Mouse (Mus musculus) spleen, postnatal 14 days (tissue): Measurements from ENCODE around the gene Upk1a.

Source experiments
- DNase-seq, 2 experiments: peaks; one replicate each; pipeline ENCODE4 v3.0.0; 2021 to 2022; ENCODE audit warnings: low spot score in 2 of 2

The Upk1a gene

DNA sequence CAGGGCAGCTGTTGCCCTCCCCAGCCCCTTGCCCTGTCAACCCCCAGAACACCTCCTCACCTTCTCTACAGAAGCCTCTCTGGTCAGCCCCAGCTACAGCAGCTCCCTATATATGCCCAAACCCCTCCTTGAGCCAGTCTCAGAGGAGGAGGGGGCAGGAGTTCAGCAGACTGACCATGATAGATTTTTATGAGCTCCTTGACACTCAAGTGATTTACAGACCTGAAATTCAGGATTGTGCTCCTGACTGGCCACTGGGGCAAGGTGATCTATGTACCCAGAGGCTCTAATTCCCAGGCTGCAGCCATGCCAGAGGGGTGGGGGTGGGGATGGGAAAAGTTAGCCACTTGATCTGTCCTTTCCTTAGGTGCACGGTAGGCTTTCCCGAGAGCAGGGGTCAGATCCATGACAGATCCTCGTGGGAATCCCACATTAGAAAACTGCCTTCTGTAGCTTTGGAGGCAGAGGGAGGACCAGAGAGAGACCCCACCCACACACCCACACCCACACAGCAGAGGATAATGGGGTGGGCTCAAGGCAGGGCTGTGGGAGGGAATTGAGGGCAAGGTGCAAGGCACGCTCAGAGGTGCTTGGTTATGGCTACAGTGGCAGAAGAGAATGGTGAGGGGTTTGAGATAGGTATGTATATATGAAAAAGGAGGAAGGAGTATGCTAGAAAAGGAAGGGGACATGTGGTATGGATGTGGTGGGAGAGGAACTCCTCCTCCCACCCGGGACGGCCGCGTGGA, at the start of gene Upk1a:
Gene Upk1a, minus strand, starts transcription at position 194 of the 749 bp plus-strand sequence.
- no peak for DNase-seq

DNA sequence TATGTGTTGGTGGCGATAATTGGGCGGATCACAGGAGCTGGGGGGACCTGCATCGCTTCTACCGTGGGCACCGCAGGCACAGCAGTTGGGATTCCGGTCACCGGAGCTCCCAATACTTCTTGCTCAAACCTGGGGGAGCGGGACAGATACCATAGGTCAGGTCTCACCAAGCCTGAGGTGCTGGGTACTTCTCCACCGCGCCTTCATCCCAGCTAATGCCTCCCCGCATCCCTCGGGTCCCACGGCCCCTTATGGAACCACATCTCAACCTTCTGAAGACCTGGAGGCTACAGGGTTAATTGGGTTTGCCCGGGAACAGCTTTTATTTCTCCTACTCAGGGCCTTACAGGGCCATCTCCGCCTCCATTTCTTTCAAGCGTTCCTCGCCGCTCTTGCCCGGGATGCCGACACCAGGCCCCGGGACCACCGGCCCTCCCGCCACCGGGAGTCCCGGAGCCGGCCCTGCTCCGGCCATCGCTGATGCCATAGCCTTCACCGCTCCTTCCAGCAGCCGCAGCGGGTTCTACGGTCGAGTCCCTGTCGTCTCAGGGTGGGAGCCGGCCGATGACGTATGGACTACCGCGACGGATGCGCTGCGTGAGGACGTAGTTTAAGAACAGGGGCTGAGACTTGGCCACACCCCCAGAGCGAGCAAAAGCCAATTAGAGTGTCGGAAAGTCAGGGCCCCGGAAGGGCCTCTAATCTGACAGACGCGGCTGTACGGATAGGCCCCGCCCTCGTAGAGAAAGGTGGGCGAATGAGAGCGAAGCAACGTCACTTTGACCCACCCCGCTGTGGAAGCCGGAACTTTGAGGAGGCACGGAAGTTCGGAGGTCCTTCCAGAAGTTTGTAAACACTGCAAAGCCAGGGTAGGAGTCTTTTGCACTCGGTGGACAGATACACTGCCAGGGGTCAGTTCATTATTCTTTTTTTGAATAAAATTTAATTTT, 37.2 kb upstream of the Upk1a start, which contains the start of gene Rbm42:
Gene Rbm42, minus strand, starts transcription at position 727 of the 950 bp plus-strand sequence.
- peak; percentile 93 to 96 for DNase-seq

DNA sequence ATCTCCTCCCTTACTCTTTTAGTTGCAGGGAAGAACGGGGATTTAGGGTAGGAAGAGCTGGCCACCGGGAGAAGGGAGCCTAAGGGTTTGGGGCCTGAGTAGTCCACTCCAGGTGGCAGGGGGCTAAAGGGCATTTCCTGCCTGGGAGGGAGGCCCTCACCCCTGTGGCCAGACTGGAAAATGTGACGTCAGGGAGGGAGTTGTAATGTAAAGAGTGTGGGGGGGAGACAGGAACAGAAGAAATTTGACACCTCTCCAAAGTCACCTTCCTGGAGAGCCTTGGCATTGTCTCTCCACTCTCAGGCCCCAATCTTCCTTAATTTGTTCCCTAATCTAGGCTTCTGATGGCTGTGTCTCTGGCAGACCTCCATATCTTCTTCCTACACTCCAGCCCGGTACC, 26.4 kb upstream of the Upk1a start:
- DNase-seq = no peak

DNA sequence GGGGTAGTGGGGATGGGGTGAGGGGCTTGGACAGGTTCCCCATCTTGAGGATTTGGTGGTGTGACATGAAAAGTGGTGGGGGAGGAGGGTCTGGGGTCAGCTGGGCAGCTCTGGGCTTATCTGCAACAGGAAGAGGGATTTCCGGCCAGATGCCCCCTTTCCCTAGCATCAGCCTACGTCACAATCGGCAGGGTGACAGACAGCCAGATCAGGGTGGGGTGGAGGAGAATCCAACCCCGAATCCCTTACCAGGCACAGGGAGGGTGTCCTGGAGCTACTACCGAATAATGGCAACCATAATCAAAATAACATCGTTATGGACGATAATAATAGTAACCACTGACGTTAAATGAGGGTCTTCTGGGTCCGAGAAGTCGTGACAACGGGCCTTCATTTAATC, 23.7 kb upstream of the Upk1a start:
- no peak for DNase-seq

DNA sequence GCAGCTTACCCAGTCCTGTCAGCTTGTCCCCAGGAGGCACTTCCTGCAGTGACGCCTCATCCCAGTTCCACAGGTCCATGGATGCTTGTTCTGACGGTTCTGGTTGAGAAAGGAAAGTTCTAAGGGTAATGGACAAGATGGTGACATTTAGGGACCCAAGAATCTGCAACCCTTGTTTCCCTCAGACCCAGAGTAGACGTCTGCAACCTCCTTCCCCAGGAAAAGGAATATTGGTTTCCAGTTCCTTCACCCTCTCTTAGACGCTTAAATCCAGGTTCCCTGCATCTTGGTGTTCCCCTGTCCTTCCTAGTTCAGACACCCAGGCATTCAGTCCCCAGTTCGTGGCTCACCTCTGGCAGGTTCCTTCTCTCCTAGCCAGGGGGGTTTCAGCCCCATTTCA, 23.1 kb upstream of the Upk1a start, which contains the start of gene Etv2:
Gene Etv2, minus strand, starts transcription at position 101 of the 400 bp plus-strand sequence.
- no peak for DNase-seq

- peak; percentile 18 to 64 for DNase-seq
These were observed 22.0 kb upstream of the Upk1a start for GRCm38 (mm10) chr7:30634621-30635020.

DNA sequence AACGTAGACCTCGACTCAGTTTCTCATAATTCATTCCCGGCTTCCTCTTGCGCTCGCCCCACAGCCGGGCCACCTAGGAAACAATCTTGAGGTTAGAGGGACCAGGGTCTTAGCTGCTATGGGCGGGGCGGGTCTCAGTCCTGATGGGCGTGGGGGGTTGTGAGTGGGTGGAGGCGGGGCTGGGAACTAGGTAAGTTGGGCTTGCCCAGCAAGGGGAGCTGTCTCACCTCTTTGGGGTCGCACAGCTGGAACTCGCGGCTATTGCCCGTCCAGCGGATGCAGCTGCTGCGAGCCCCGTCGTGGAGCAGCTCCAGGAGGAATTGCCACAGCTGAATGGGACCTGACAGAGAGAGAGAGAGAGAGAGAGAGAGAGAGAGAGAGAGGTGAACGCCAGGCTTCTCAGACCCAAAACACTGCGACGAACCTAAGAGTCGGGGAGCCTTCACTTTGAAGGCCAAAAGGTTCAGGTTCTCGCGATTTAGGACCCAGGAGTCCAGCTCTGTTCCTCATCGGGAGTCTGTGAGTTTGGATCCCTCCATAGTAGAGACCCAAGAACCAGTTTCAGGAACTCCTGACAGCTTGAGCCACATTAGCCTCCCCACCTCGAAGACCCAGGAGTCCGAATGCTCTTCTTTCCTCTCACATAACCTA, 21.2 kb upstream of the Upk1a start:
- DNase-seq = no peak

DNA sequence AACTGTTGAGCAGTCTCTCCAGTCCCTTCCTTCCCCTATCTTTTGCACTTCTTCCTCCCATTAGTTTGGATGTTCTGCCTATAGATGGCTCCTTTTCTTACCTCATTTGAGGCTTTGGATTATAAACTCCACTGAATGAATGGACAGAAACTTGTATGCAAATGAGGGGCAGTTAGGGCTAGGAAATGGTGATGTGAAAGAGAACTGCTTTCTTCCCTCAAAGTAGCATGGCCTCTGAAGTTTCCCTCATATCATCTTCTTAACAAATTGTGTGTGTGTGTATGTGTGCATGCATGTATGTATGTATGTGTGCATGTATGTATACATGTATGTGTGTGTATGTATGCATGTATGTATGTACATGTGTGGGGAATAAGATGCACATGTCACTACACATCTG, 16.4 kb upstream of the Upk1a start:
- DNase-seq = no peak

- no peak for DNase-seq
These were observed 14.0 kb upstream of the Upk1a start for GRCm38 (mm10) chr7:30626647-30627046.

DNA sequence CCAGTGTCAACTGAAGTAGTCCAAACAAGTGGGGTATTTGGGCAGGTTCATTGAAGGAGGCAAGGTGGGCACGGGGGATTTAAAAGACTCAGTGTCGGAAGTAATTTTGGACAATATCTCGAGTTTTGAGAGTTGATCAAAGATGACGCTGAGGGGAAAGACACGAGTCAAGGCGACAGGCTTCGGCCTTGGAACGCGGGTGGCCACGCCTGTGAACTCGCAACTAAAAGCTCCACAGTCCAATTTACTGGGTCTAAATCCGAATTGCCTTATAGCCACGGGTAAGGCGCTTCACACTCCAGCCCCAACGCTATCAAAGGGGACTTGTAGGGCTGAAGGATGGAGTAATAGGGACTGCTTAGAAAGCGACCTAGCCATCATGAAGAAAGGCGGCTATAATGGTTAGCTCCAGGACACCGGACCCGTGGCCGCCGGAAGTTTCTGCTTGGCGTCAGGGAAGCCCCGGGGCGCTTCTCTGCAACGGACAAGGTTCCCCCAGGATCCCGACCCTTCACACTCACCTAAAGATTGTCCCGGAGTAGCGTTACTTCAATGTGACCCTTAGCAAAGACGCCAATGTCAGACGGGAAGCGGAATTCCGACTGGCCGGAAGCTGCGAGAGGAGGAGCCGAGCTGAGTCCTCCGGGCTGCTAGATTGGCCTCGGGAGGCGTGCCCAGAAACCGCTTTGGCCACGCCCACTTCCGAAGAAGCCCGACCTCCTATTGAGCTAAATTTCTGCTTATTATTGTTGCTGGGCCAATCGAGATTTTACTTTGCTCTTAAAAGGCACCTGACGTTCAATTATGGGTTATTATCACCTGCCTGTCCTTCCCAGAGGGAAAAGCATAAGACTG, 13.1 kb upstream of the Upk1a start, which contains the start of gene Cox6b1:
Gene Cox6b1, minus strand, starts transcription at position 622 of the 855 bp plus-strand sequence.
- DNase-seq = peak; percentile 69 to 77

- peak in 1 of 2 experiments; percentile 35 for DNase-seq
These were observed 6.6 kb upstream of the Upk1a start for GRCm38 (mm10) chr7:30619202-30619601.

DNA sequence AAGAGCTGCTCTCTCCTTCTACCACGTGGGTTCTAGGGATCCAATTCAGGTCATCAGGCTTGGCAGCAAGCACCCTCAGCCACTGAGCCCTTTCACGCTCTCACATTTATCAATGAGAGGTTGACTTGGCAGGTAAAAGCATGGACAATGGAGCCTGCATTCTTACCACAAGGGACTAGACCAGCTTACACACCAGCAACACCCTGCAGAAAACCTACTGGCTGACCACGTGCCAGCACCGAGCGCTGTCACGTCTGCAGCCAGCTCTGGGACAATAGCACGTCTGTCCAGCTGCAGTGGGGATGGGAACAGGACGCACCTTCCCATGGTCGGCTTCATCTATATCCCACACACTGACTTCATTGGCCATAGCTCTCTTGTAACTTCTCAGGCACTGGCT, 6.0 kb upstream of the Upk1a start:
- no peak for DNase-seq

GRCm38 (mm10) chr7:30615049-30615760, 2.6 kb upstream of the Upk1a start:
- no peak for DNase-seq

- DNase-seq = no peak
These were observed 1.8 kb upstream of the Upk1a start for GRCm38 (mm10) chr7:30614454-30614853.

GRCm38 (mm10) chr7:30613529-30614112, 974 bp upstream of the Upk1a start:
- peak in 1 of 2 experiments; percentile 67 for DNase-seq

- no peak for DNase-seq
These were observed 2.6 kb downstream of the Upk1a start for GRCm38 (mm10) chr7:30610043-30610442.

- DNase-seq = no peak
These were observed 4.2 kb downstream of the Upk1a start for GRCm38 (mm10) chr7:30608476-30608875.

DNA sequence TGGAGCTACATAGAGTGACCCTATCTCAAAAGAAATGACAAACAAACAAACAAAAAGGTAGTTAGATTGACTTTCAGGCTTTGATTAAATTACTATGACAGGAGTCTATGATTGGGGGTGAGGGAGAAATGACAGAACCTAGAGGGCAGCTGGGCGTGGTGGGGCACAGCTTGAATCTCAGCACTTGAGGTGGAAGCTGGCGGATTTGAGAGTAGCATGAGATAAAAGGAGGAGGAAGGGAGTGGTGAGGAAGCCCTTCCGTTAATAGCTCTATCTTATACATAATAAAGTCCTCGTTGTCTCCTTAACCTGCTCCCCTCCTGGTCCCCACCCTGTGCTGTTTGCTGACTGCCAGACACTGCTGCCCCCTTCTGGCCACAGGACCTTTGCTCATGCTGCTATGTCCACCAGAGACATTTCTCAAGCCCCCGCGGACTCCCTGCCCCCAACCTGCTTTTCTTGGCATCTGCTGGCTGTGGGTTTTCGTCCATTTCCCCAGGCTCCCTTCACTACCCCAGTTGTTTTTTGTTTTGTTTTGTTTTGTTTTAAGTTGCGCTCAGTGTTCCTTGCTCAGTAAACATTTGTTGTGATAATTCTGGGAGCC, 4.8 kb downstream of the Upk1a start:
- DNase-seq = peak; percentile 32 to 65

- DNase-seq = no peak
These were observed 7.7 kb downstream of the Upk1a start for GRCm38 (mm10) chr7:30604944-30605343.
